Mouse (Mus musculus): ENCODE results near the gene Tmem184a.
A peak's percentile ranks its signal among the peaks of the same experiment; 100 is the strongest.

Gene Tmem184a

GRCm38 (mm10) chr5:139794938-139795337 is 24.8 kb downstream of the Tmem184a start:
- ATAC-seq (ENCODE audit: insufficient number of reproducible peaks, low FRiP score, low TSS enrichment) = no peak

- no peak for ATAC-seq (ENCODE audit: insufficient number of reproducible peaks, low FRiP score, low TSS enrichment)
These were observed 25.6 kb downstream of the Tmem184a start for GRCm38 (mm10) chr5:139794137-139794536.

GRCm38 (mm10) chr5:139793338-139794089 is 26.2 kb downstream of the Tmem184a start:
- ATAC-seq (ENCODE audit: insufficient number of reproducible peaks, low FRiP score, low TSS enrichment) = no peak

- ATAC-seq (ENCODE audit: insufficient number of reproducible peaks, low FRiP score, low TSS enrichment) = no peak
These were observed 26.8 kb downstream of the Tmem184a start for GRCm38 (mm10) chr5:139792966-139793337.

- no peak for ATAC-seq (ENCODE audit: insufficient number of reproducible peaks, low FRiP score, low TSS enrichment)
These were observed 27.4 kb downstream of the Tmem184a start for GRCm38 (mm10) chr5:139792159-139792775.

- peak; percentile 64; the same call in 1 of the 2 replicates for ATAC-seq (ENCODE audit: insufficient number of reproducible peaks, low FRiP score, low TSS enrichment)
These were observed 28.2 kb downstream of the Tmem184a start, which contains the start of gene Mafk for GRCm38 (mm10) chr5:139791227-139792158. Mafk (plus strand) TSS chr5:139791513.

GRCm38 (mm10) chr5:139789466-139789865 is 30.3 kb downstream of the Tmem184a start:
- ATAC-seq (ENCODE audit: insufficient number of reproducible peaks, low FRiP score, low TSS enrichment) = no peak

GRCm38 (mm10) chr5:139781406-139781805 is 38.3 kb downstream of the Tmem184a start:
- ATAC-seq (ENCODE audit: insufficient number of reproducible peaks, low FRiP score, low TSS enrichment) = no peak

GRCm38 (mm10) chr5:139776966-139777365 is 42.8 kb downstream of the Tmem184a start:
- no peak for ATAC-seq (ENCODE audit: insufficient number of reproducible peaks, low FRiP score, low TSS enrichment)

GRCm38 (mm10) chr5:139775216-139775926 is 44.3 kb downstream of the Tmem184a start, which contains the start of gene Ints1:
Ints1 (minus strand) TSS chr5:139775674.
- peak; percentile 86 for ATAC-seq (ENCODE audit: insufficient number of reproducible peaks, low FRiP score, low TSS enrichment)

- no peak for ATAC-seq (ENCODE audit: insufficient number of reproducible peaks, low FRiP score, low TSS enrichment)
These were observed 51.5 kb downstream of the Tmem184a start for GRCm38 (mm10) chr5:139768216-139768615.

GRCm38 (mm10) chr5:139764296-139764695 is 55.4 kb downstream of the Tmem184a start:
- ATAC-seq (ENCODE audit: insufficient number of reproducible peaks, low FRiP score, low TSS enrichment) = no peak

- no peak for ATAC-seq (ENCODE audit: insufficient number of reproducible peaks, low FRiP score, low TSS enrichment)
These were observed 61.6 kb downstream of the Tmem184a start for GRCm38 (mm10) chr5:139758096-139758495.

- no peak for ATAC-seq (ENCODE audit: insufficient number of reproducible peaks, low FRiP score, low TSS enrichment)
These were observed 63.1 kb downstream of the Tmem184a start for GRCm38 (mm10) chr5:139756586-139756985.

- no peak for ATAC-seq (ENCODE audit: insufficient number of reproducible peaks, low FRiP score, low TSS enrichment)
These were observed 63.6 kb downstream of the Tmem184a start for GRCm38 (mm10) chr5:139756135-139756534.

GRCm38 (mm10) chr5:139754753-139755152 is 65.0 kb downstream of the Tmem184a start:
- 0 out of 2 replicates have a peak, but pooled peaks have one; percentile 19 for ATAC-seq (ENCODE audit: insufficient number of reproducible peaks, low FRiP score, low TSS enrichment)
